Comparison of ENCODE assay signal across 20 mouse cellular contexts in the genomic region with DNA sequence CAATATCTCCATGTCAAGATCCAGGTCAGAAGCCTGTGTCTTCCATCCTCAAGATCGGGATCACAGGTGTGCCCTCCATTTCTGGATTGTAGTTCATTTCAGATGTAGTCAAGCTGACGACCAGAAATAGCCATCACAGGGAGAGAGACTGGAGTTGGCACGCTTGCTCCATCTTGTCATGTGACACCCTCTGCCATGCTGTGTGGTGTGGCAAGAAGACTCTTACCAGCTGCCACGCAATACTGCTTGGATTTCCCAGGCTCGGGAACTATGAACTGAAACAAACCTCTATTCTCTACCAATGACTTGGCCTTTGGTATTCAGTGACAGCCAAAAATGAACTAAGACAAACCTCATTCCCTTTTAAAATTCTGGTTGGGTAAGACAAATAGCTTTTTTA. TPM values are rescaled to one million over a fixed set of nuclear protein-coding genes. Genes with fewer than 3 reads are reported as not detected.
A peak's percentile ranks its signal among the peaks of the same experiment; 100 is the strongest.
DNase-seq lines count a peak whose midpoint lies in the region; ATAC-seq and TF ChIP-seq lines count a peak whose summit lies in the region.
"Had no signal": no experiment of that assay in that cellular context is flagged by ENCODE, and none has a peak within 500 bp of the region (broad histone marks: within the 10 kb centered on the region; RNA-seq: fewer than 3 reads in every experiment).

No protein-coding gene starts in this region.

- no peaks in the 10 kb centered on the region for H3K27me3 ChIP-seq in myocyte (ENCODE audit: control insufficient read depth, insufficient read depth, insufficient read length)
- H3K27me3 ChIP-seq: CH12.LX; embryonic facial prominence, embryonic 13.5 days; heart, embryonic 12.5 days; liver, embryonic 13.5 days; megakaryocyte, embryonic 14.5 days; neural tube, embryonic 15.5 days had no signal

- H3K36me3 ChIP-seq in myocyte (ENCODE audit: control insufficient read depth, insufficient read depth): no peaks in the 10 kb centered on the region
- H3K36me3 ChIP-seq: embryonic facial prominence, embryonic 13.5 days; heart, embryonic 12.5 days; liver, embryonic 13.5 days; neural tube, embryonic 15.5 days had no signal

- no peaks in the 10 kb centered on the region for H3K79me2 ChIP-seq in myocyte (ENCODE audit: control insufficient read depth, insufficient read depth)

- no peak overlapping the region for H3K4me3 ChIP-seq in layer of hippocampus, adult 2 months
- no peak overlapping the region for H3K4me3 ChIP-seq in myocyte
- H3K4me3 ChIP-seq: embryonic facial prominence, embryonic 13.5 days; heart, embryonic 12.5 days; liver, embryonic 13.5 days; megakaryocyte, embryonic 14.5 days; neural tube, embryonic 15.5 days had no signal

- no peak for TF ChIP-seq CTCF in layer of hippocampus, adult 2 months (conservative IDR thresholded peaks at IDR 0.05)

- peak; percentile 75 for ATAC-seq in cerebellum, adult (ENCODE audit: insufficient number of reproducible peaks, low FRiP score, low TSS enrichment)
- ATAC-seq in activated CD4-positive, CD25-positive, alpha-beta regulatory T cell, adult 4 months: no peak
- ATAC-seq: intestine, postnatal 0 days had no signal

- no peak for TF ChIP-seq POLR2A in myocyte (IDR thresholded peaks at IDR 0.05; ENCODE audit: insufficient read length, low read depth)

- H3K27ac ChIP-seq in layer of hippocampus, adult 2 months: 0 out of 2 replicates have a peak overlapping the region, but pooled peaks have one; percentile 39
- H3K27ac ChIP-seq: embryonic facial prominence, embryonic 13.5 days; liver, embryonic 13.5 days; neural tube, embryonic 15.5 days had no signal

- H3ac ChIP-seq in myocyte (ENCODE audit: control insufficient read depth, insufficient read length): no peak overlapping the region

- H3K4me2 ChIP-seq in myocyte (ENCODE audit: low read depth): no peak overlapping the region
- H3K4me2 ChIP-seq: embryonic facial prominence, embryonic 13.5 days; heart, embryonic 12.5 days; liver, embryonic 13.5 days; neural tube, embryonic 15.5 days had no signal

- no peak for DNase-seq in layer of hippocampus, adult 2 months (ENCODE audit: low spot score in 2 of 2)
- DNase-seq in layer of hippocampus, postnatal 10 days (ENCODE audit: low spot score in 2 of 2): no peak
- peak; percentile 10 for DNase-seq in cerebellum, adult 8-10 months
- DNase-seq in frontal cortex, postnatal 14 days (ENCODE audit: low spot score in 2 of 2): no peak
- DNase-seq: gastrocnemius, postnatal 36 days; heart, postnatal 4 days; kidney, postnatal 25 days; layer of hippocampus, postnatal 36 days; liver, embryonic 13.5 days; retina, postnatal 1 day; thymus, adult 2 months had no signal

TF ChIP-seq in myocyte, 11 proteins besides CTCF, POLR2A, EP300 and RAD21:
- TF ChIP-seq USF1 (IDR thresholded peaks at IDR 0.05; ENCODE audit: low read depth) (peak; percentile 40), CEBPB (IDR thresholded peaks at IDR 0.05; ENCODE audit: insufficient read depth, poor library complexity, severe bottlenecking) (peak; percentile 34; the same call in 1 of the 2 replicates), MYOD1 (IDR thresholded peaks at IDR 0.05; ENCODE audit: control insufficient read depth in 1 of 3, insufficient read length in 2 of 3, low read depth in 2 of 3) (peak in 1 of 3 experiments; percentile 10), TCF12 (IDR thresholded peaks at IDR 0.05; ENCODE audit: insufficient read depth, poor library complexity, severe bottlenecking) (no peak), MYOG (IDR thresholded peaks at IDR 0.05; ENCODE audit: control insufficient read depth in 1 of 3, insufficient read depth in 1 of 3, insufficient read length in 2 of 3, low read depth in 2 of 3) (no peak), E2F4 (IDR thresholded peaks at IDR 0.05; ENCODE audit: insufficient read depth) (no peak)

RNA-seq across cellular contexts. Expression of gene Slc1a3, which starts 27.6 kb away (rescaled TPM):
- 100 to 1,000 TPM; 388 to 405 TPM for total RNA-seq in layer of hippocampus, adult 2 months (2021)
- 100 to 1,000 TPM; 439 to 459 TPM for total RNA-seq in layer of hippocampus, postnatal 10 days (2021)
- polyA plus RNA-seq in myocyte (2012; fragmentation: generic; extraction: Trizol): 0.47 TPM
- under 1 TPM; 0.18 to 0.26 TPM for polyA plus RNA-seq in activated CD4-positive, CD25-positive, alpha-beta regulatory T cell, adult 4 months (2017; shearing (Covaris generic))
